Mouse (Mus musculus): Measurements from ENCODE around the gene Hspa8. TPM values are rescaled to one million over a fixed set of nuclear protein-coding genes. Genes with fewer than 3 reads are reported as not detected.
A peak's percentile ranks its signal among the peaks of the same experiment; 100 is the strongest.
"Not testable (repeated sequence)": the region's sequence is repeated elsewhere in the genome, so short reads cannot be mapped to it uniquely, and the experiment has no call there.

Gene Hspa8
- polyA plus RNA-seq, 1 experiment from 2014 or later = 2,119 TPM

- Histone ChIP-seq H3K4me2 (replicated peaks; ENCODE audit: low read depth, low read length) (no peak overlapping the region), H3K36me3 (ENCODE audit: control insufficient read depth, insufficient read depth, low read length) (no peaks in the 10 kb centered on the region), H3K9ac (replicated peaks; ENCODE audit: low read depth, low read length) (no peak overlapping the region), H3K27me3 (ENCODE audit: control insufficient read depth, insufficient read depth, low read length) (no peaks in the 10 kb centered on the region), H3K4me3 (ENCODE audit: low read depth, low read length) (no peak overlapping the region), H3K9me3 (ENCODE audit: control insufficient read depth, low read depth, low read length) (no peaks in the 10 kb centered on the region), H3K27ac (ENCODE audit: low read length) (no peak overlapping the region), H3K4me1 (ENCODE audit: control insufficient read depth, insufficient read depth, low read length) (peaks cover 8% of the 10 kb centered on the region; the same call in 1 of the 2 replicates)
- ATAC-seq (ENCODE audit: insufficient number of reproducible peaks, insufficient read depth, low FRiP score, low read depth) = no peak
- 59% methylated on average over 3 of the region's 3 CpGs for WGBS
Observed at GRCm38 (mm10) chr9:40780111-40780510, 20.7 kb upstream of the Hspa8 start.

DNA sequence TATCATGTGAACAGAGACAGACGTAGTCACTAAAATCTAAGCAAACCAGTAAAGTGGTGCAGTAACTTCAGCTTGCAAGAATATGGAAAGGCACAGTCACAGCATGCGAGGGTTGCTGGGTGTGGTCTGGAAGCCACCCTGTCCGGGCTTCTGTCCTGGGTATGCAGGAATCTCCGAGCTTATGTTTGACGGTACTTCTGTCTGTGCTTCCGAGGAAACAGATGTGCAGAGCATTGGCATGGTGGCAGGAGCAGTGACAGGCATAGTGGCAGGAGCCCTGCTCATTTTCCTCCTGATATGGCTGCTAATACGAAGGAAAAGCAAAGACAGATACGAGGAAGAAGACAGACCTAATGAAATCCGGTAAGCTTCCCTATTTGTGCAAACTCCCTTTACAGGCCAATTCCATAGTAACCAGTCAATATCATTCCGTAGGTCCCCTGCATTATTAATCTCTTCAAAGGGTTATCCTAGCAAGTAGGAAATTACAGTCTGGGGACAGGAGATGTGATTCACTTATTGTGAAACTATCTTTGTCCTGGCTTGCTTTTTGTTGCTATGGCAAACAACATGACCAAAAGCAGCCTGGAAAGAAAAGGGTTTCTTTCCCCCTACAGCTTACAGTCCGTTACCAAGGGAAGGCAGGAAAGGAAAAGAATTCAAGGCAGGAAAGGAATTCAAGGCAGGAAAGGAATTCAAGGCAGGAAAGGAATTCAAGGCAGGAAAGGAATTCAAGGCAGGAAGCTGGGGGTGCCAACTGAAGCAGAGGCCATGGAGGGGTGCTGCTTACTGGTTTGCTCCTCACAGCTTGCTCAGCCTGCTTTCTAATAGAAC is 19.7 kb upstream of the Hspa8 start:
- Histone ChIP-seq H3K9ac (replicated peaks; ENCODE audit: low read depth, low read length) (no peak overlapping the region), H3K36me3 (ENCODE audit: control insufficient read depth, insufficient read depth, low read length) (no peaks in the 10 kb centered on the region), H3K4me2 (replicated peaks; ENCODE audit: low read depth, low read length) (no peak overlapping the region), H3K27ac (ENCODE audit: low read length) (no peak overlapping the region), H3K9me3 (ENCODE audit: control insufficient read depth, low read depth, low read length) (no peaks in the 10 kb centered on the region), H3K4me1 (ENCODE audit: control insufficient read depth, insufficient read depth, low read length) (peaks cover 8% of the 10 kb centered on the region; the same call in 1 of the 2 replicates), H3K27me3 (ENCODE audit: control insufficient read depth, insufficient read depth, low read length) (no peaks in the 10 kb centered on the region), H3K4me3 (ENCODE audit: low read depth, low read length) (no peak overlapping the region)
- ATAC-seq (ENCODE audit: insufficient number of reproducible peaks, insufficient read depth, low FRiP score, low read depth) = no peak
- WGBS = 75% methylated on average over 11 of the region's 11 CpGs

DNA sequence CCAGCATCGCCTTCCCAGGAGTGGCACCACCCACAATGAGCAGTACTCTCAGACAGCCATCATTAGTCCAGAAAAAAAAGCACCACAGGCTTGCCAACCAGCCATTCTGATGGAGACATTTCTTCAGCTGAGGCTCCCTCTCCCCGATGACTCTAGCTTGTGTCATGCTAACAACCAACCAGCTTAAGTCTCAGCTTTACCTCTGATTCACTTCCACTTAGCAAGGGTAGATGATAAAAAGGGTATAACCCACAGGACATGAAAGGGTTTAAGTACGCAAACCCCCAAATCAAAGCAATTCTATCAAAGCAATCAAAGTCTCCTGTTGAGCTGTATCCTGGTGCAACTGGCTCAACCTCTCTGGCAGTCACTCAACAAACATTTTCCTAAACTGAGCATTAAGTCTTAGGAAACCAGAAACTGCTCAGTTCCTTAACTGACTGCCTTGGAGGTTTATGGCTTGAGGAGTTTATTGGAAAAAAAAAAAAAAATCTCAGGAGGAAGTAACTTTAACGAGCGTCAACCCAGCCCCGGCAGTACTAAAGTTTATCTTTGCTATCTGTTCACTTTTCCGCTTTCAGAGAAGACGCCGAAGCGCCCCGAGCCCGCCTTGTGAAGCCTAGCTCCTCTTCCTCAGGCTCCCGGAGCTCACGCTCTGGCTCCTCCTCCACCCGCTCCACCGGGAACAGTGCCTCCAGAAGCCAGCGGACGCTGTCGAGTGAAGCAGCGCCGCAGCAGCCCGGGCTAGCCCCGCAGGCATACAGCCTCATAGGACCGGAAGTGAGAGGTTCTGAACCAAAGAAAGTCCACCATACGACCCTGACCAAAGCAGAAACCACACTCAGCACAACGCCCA is 18.8 kb upstream of the Hspa8 start:
- 42% methylated on average over 26 of the region's 26 CpGs for WGBS
- peaks cover 8% of the 10 kb centered on the region; the same call in 1 of the 2 replicates for H3K4me1 ChIP-seq (ENCODE audit: control insufficient read depth, insufficient read depth, low read length)
- no peak overlapping the region for H3K27ac ChIP-seq (ENCODE audit: low read length)
- H3K4me3 ChIP-seq (ENCODE audit: low read depth, low read length) = no peak overlapping the region; the same call in 1 of the 2 replicates
- no peaks in the 10 kb centered on the region for H3K36me3 ChIP-seq (ENCODE audit: control insufficient read depth, insufficient read depth, low read length)
- H3K9me3 ChIP-seq (ENCODE audit: control insufficient read depth, low read depth, low read length) = no peaks in the 10 kb centered on the region
- peak; percentile 39; the same call in 1 of the 2 replicates for ATAC-seq (ENCODE audit: insufficient number of reproducible peaks, insufficient read depth, low FRiP score, low read depth)
- no peaks in the 10 kb centered on the region for H3K27me3 ChIP-seq (ENCODE audit: control insufficient read depth, insufficient read depth, low read length)
- H3K9ac ChIP-seq (replicated peaks; ENCODE audit: low read depth, low read length) = no peak overlapping the region
- H3K4me2 ChIP-seq (replicated peaks; ENCODE audit: low read depth, low read length) = no peak overlapping the region; the same call in 1 of the 2 replicates

- peak; percentile 46; the same call in 1 of the 2 replicates for ATAC-seq (ENCODE audit: insufficient number of reproducible peaks, insufficient read depth, low FRiP score, low read depth)
- no peaks in the 10 kb centered on the region for H3K9me3 ChIP-seq (ENCODE audit: control insufficient read depth, low read depth, low read length)
- H3K27me3 ChIP-seq (ENCODE audit: control insufficient read depth, insufficient read depth, low read length) = no peaks in the 10 kb centered on the region
- no peak overlapping the region for H3K9ac ChIP-seq (replicated peaks; ENCODE audit: low read depth, low read length)
- no peaks in the 10 kb centered on the region for H3K36me3 ChIP-seq (ENCODE audit: control insufficient read depth, insufficient read depth, low read length)
- H3K4me1 ChIP-seq (ENCODE audit: control insufficient read depth, insufficient read depth, low read length) = peaks cover 8% of the 10 kb centered on the region; the same call in 1 of the 2 replicates
- H3K4me2 ChIP-seq (replicated peaks; ENCODE audit: low read depth, low read length) = peak overlapping the region; percentile 4; the same call in 1 of the 2 replicates
- WGBS = 26% methylated on average over 13 of the region's 13 CpGs
- H3K4me3 ChIP-seq (ENCODE audit: low read depth, low read length) = no peak overlapping the region
- H3K27ac ChIP-seq (ENCODE audit: low read length) = peak overlapping the region; percentile 35; the same call in 1 of the 2 replicates
Observed at GRCm38 (mm10) chr9:40783641-40784373, 17.0 kb upstream of the Hspa8 start.

DNA sequence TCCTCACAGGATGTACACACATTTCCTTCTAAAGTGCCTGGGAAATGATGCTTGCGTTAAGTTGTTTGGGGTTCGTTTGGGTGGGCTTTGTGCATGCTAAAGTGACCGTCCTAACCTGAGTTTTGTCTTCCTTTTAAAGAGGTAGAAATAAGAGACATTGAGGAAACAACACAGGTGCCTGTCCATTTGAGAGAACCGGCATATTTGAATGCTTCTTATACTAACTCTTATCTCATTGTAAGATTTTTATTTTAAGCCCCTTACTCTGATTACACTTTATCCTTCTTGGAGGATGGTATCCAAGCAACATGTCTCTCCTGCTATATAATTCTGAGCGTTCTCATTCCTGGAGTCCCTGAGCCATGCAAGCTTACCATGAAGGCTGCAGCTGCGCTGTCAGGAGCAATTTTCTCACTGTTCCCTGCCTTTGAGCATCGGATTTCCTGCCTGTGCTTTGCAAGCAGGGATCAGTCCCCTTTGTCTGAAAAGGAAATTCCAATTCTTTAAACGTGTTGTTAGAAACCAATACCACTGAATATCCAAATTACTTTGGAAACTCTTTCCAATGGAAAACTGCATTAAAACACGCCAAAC is 16.3 kb upstream of the Hspa8 start:
- H3K36me3 ChIP-seq (ENCODE audit: control insufficient read depth, insufficient read depth, low read length) = no peaks in the 10 kb centered on the region
- ATAC-seq (ENCODE audit: insufficient number of reproducible peaks, insufficient read depth, low FRiP score, low read depth) = no peak
- peaks cover 8% of the 10 kb centered on the region; the same call in 1 of the 2 replicates for H3K4me1 ChIP-seq (ENCODE audit: control insufficient read depth, insufficient read depth, low read length)
- no peaks in the 10 kb centered on the region for H3K27me3 ChIP-seq (ENCODE audit: control insufficient read depth, insufficient read depth, low read length)
- peak overlapping the region; percentile 4; the same call in 1 of the 2 replicates for H3K4me2 ChIP-seq (replicated peaks; ENCODE audit: low read depth, low read length)
- no peak overlapping the region for H3K4me3 ChIP-seq (ENCODE audit: low read depth, low read length)
- no peak overlapping the region for H3K9ac ChIP-seq (replicated peaks; ENCODE audit: low read depth, low read length)
- WGBS = 18% methylated on average over 9 of the region's 9 CpGs
- H3K9me3 ChIP-seq (ENCODE audit: control insufficient read depth, low read depth, low read length) = no peaks in the 10 kb centered on the region
- peak overlapping the region; percentile 35; the same call in 1 of the 2 replicates for H3K27ac ChIP-seq (ENCODE audit: low read length)

- H3K4me1 ChIP-seq (ENCODE audit: control insufficient read depth, insufficient read depth, low read length) = peaks cover 8% of the 10 kb centered on the region; the same call in 1 of the 2 replicates
- WGBS = 66% methylated on average over 6 of the region's 6 CpGs
- H3K9me3 ChIP-seq (ENCODE audit: control insufficient read depth, low read depth, low read length) = no peaks in the 10 kb centered on the region
- no peak overlapping the region for H3K9ac ChIP-seq (replicated peaks; ENCODE audit: low read depth, low read length)
- H3K27ac ChIP-seq (ENCODE audit: low read length) = no peak overlapping the region
- H3K36me3 ChIP-seq (ENCODE audit: control insufficient read depth, insufficient read depth, low read length) = no peaks in the 10 kb centered on the region
- ATAC-seq (ENCODE audit: insufficient number of reproducible peaks, insufficient read depth, low FRiP score, low read depth) = no peak
- H3K27me3 ChIP-seq (ENCODE audit: control insufficient read depth, insufficient read depth, low read length) = no peaks in the 10 kb centered on the region
- no peak overlapping the region for H3K4me3 ChIP-seq (ENCODE audit: low read depth, low read length)
- H3K4me2 ChIP-seq (replicated peaks; ENCODE audit: low read depth, low read length) = no peak overlapping the region
Observed at GRCm38 (mm10) chr9:40785452-40785851, 15.3 kb upstream of the Hspa8 start.

GRCm38 (mm10) chr9:40786820-40787219 is 14.0 kb upstream of the Hspa8 start:
- not testable (repeated sequence) for H3K9me3 ChIP-seq (ENCODE audit: control insufficient read depth, low read depth, low read length); H3K4me1 ChIP-seq (ENCODE audit: control insufficient read depth, insufficient read depth, low read length); H3K36me3 ChIP-seq (ENCODE audit: control insufficient read depth, insufficient read depth, low read length); H3K4me2 ChIP-seq (replicated peaks; ENCODE audit: low read depth, low read length); ATAC-seq (ENCODE audit: insufficient number of reproducible peaks, insufficient read depth, low FRiP score, low read depth); H3K9ac ChIP-seq (replicated peaks; ENCODE audit: low read depth, low read length); H3K27ac ChIP-seq (ENCODE audit: low read length); H3K4me3 ChIP-seq (ENCODE audit: low read depth, low read length); H3K27me3 ChIP-seq (ENCODE audit: control insufficient read depth, insufficient read depth, low read length)
- 95% methylated on average over 6 of the region's 6 CpGs for WGBS

Measured in stomach, embryonic 14.5 days (tissue).